Mouse (Mus musculus) T-helper 2 cell (primary cell): ENCODE data around the gene Gde1.

Experiments used
- in situ Hi-C: fragments of 300-600 bp; cut with MboI, MseI; formaldehyde crosslinking; loops from one replicate; pipeline ENCODE4 v1.15.1; 2025; ENCODE audit warnings: high pct_unique_total_duplicates

The Gde1 gene

GRCm38 (mm10) chr7:118705101-118705961 lies at the start of gene Gde1:
TSS of gene Gde1 (minus strand) at chr7:118705778.
- in situ Hi-C loops, result loop anchor here (10.0 kb wide), 1 partner anchor 581 kb away; the partner anchor contains the start of gene Arl6ip1

GRCm38 (mm10) chr7:118751625-118752024 lies 46.0 kb upstream of the Gde1 start:
- in situ Hi-C loops, result loop anchor here (25.0 kb wide), 1 partner anchor 761 kb away; the partner anchor contains the start of genes Acsm5 and Pdilt

DNA sequence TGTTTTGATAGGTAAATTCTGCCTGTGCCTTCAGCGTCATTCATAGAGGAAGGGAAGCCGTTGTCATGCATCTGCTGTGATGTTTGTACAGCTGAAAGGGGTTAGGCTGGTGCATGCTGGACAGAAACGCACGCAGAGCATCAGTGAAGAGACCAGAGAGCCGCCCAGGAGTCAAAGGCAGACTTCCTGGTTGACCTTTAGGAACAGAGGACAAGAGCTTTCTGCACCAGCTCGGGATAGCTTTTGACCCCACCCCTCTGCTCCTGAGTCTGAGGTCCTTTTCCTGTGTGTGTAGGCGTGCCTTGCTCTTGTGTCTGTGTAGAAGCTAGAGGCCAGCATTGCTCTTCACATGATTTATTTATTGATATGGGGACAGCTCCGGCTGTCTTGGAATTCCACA lies 44.1 kb upstream of the Gde1 start:
- in situ Hi-C loops, result loop anchor here (25.0 kb wide), 3 partner anchors 763 to 1888 kb away; partner anchors contain the start of genes Acsm5, Pdilt, Thumpd1 and Uqcrc2

DNA sequence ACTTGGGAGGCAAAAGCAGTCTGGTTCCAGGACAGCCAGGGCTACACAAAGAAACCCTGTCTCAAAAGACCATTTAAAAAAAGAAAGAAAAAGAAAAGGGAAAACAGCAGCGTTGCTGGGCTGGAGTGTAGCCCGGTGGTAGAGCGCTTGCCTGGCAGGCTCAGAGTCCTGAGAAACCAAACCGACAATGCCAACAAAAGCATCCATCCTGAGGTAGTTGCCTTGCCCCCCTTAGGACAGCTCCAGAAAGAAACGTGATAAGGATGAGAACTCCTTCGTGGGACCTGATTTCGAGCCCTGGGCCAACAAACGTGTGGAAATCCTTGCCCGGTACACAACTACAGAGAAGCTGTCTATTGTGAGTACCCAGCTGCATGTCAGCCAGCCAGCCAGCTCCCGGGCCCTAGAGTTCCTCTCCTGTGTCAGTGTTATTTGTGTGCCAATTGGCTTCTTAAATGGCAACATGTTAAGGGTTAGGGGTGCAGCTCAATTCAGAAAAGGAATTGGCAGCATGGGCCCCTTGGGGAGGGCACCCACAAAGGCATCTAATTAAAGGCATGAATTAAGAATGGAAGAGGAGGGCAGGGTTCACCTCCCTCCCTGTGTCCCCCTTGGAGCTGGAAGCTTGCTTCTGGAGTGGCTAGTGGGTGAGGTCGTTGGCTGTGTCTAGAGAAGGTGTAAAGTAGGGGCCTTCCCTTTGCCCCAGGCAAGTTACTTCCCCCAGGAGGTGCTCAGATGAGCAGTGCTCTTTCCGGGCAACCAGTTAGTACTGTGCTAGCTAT lies 42.5 kb upstream of the Gde1 start:
- in situ Hi-C loops, result loop anchor here (25.0 kb wide), 2 partner anchors 964 to 1889 kb away; partner anchors contain the start of genes Thumpd1 and Uqcrc2

- in situ Hi-C loops, result loop anchor here (25.0 kb wide), 2 partner anchors 968 to 1893 kb away; partner anchors contain the start of genes Thumpd1 and Uqcrc2
Observed at GRCm38 (mm10) chr7:118744766-118745165, 39.2 kb upstream of the Gde1 start.

- in situ Hi-C loops, result loop anchor here (25.0 kb wide), 2 partner anchors 970 to 1895 kb away; partner anchors contain the start of genes Thumpd1 and Uqcrc2
Observed at GRCm38 (mm10) chr7:118742278-118742677, 36.7 kb upstream of the Gde1 start.

DNA sequence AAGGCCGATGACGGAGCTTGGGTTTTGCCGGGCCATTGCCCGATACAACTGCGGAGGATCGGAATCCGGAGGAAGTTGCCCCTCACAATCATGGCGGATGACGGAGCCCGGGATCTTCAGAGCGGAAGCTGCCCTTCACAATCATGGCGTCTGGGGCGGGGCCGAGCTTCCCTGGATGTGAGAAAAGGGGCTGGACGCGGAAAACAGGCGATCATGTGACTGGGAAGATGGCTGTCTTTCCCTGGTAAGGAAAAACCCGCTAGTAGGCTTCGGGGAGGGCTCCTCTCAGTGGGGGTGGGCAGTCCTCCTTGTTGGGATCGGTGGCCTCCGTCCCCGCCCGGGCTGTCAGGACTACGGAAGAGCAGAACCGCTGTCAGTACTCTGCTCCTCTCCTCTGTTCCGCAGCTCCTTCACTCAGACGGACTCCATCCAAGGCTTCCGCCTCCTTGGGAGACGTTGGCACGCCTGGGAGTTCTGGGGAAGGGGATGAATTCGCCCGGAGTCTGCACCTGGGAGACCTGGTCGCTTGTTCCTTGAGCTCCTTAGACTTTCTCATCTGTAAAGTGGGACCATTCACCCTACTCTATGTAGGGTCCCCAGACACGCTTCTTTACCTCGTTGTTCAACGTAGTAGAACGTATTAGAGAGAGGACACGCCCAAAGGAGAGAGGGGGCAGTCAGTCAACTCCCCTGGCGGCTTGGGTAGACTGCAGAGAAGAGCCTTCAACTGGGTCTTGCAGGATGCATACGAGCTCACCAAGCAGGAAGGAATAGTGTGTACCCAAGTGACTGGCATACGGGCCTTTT lies 35.2 kb upstream of the Gde1 start:
- in situ Hi-C loops, result loop anchor here (25.0 kb wide), 2 partner anchors 972 to 1897 kb away; partner anchors contain the start of genes Thumpd1 and Uqcrc2

DNA sequence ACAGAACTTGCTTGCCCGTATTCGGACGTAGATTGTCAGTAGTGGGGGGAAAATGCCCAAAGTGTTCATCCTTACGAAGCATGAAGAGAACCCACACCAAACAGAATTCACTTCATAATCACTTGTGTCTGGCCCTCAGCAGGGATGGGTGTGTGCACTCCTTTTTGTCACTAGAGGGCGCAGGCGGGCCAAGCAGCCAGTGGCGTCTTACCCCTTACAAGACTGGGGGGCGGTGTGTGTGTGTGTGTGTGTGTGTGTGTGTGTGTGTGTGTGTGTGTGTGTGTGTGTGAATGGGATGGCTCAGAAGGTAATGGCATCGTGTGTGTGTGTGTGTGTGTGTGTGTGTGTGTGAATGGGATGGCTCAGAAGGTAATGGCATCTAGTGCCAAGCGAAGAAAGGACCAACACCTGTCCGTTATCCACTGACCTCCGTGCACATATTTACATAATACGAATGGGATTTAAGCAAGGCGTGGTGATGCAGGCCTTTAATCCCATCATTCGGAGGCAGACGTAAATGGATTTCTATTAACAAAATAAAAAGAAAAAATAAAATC lies 34.5 kb upstream of the Gde1 start, which contains the start of gene Vps35l:
Vps35l (plus strand) TSS at position 252 of the 557 bp plus-strand sequence.
- in situ Hi-C loops, result loop anchor here (25.0 kb wide), 2 partner anchors 972 to 1897 kb away; partner anchors contain the start of genes Thumpd1 and Uqcrc2

GRCm38 (mm10) chr7:118738730-118739129 lies 33.2 kb upstream of the Gde1 start:
- in situ Hi-C loops, result loop anchor here (25.0 kb wide), 2 partner anchors 974 to 1899 kb away; partner anchors contain the start of genes Thumpd1 and Uqcrc2

DNA sequence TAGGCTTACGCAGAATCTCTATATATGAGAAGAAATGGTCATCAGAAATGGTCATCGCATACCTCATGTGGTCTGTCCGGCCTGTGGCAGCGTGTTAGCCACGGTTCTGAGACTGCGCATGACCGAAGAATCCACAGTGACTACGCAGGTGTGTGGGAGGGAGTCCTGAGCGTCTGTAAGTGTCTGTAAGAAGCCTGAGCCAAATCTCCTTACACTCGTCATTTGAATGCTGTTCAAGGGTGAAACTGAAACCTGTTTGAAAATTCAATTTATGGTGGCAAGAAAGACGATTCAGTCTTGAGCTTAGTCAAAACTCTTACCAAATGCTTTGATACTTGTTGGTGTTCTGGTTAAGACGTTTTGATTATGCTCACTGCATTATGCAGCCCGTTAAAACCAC lies 27.6 kb upstream of the Gde1 start:
- in situ Hi-C loops, result loop anchor here (25.0 kb wide), 2 partner anchors 979 to 1904 kb away; partner anchors contain the start of genes Thumpd1 and Uqcrc2

DNA sequence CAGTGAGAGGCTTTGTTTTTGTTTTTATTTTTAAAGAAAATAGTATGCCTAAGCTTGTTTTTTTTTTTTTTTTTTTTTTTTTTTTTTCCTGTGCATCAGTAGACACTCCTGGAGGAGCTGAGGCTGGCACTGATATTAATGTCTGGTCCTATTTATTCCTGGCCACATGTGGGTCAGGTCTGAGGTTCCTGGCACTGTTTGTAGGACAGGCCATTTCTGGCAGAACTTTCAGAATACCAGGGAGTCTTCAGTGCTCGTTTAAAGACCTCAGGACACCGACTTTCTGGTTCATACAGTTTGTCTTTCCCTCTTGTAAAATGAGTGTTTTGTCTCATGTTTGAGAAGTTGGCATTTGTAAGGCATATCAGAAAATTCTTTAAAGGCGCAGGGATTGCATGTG lies 26.2 kb upstream of the Gde1 start:
- in situ Hi-C loops, result loop anchor here (25.0 kb wide), 2 partner anchors 981 to 1906 kb away; partner anchors contain the start of genes Thumpd1 and Uqcrc2

GRCm38 (mm10) chr7:118728846-118729587 lies 23.4 kb upstream of the Gde1 start:
- in situ Hi-C loops, result loop anchor here (10.0 to 25.0 kb wide), 3 partner anchors 983 to 1908 kb away; partner anchors contain the start of genes Thumpd1 and Uqcrc2

- in situ Hi-C loops, result loop anchor here (10.0 to 25.0 kb wide), 3 partner anchors 987 to 1912 kb away; partner anchors contain the start of genes Thumpd1 and Uqcrc2
Observed at GRCm38 (mm10) chr7:118725459-118725858, 19.9 kb upstream of the Gde1 start.

DNA sequence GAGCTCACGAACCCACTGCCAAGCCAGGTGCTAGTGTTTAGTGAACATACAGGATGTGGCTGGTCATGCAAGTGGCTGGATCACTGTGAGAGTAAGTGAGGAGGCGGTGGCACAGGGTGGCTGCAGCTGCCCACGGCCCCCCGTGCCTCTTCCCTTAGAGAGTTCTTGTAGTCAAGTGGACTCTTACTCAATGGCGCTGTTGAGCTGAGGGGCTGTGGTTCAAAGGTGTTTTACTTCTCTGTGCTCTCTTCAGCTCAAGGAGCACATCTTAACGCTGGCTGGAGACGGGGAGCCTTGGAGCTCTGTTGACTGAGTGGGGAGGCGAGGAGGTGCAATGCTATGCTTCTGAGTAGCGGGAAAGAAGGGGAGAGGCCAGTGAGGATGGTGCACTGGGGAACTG lies 18.3 kb upstream of the Gde1 start:
- in situ Hi-C loops, result loop anchor here (10.0 kb wide), 1 partner anchor 1161 kb away; no protein-coding TSS in a partner anchor

DNA sequence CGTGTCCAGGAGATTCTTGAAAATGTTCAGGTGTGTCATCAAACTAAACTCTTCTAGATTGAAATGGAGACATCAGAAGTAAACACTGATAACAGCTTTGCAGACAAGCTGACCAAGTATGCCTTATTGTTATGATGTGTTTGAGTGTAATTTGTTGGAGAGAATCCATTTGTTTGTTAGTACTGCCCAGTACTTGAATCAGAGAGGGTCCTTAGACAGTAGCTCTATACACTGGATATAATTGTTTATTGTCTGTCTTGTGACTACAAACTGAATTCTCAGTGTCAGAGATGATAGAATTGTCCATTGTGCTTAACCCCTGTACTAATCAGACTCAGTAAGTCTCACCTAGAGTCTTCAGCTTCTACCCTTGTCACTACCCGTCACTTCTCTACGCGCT lies 12.5 kb upstream of the Gde1 start:
- in situ Hi-C loops, result no loop called here

DNA sequence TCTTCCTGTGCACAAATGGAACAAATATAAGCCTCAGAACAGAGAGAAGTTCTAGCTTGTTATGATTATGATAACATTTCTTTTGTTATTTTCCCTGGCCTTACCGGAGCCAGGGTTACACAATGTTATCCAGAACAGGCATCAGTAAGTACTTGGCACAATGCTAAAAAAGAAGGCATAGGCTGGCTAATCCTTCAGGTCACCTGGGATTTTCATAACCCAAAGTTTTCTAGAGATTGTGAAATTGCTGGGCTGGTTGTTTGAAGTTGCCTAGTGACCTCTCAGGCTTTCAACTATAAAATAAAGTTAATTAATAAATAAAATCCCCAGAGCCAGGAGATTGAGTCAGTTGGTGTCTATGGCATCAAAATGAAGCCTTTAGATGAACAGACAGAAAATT lies 9.3 kb upstream of the Gde1 start:
- in situ Hi-C loops, result no loop called here

- in situ Hi-C loops, result no loop called here
Observed at GRCm38 (mm10) chr7:118712228-118713173, 6.9 kb upstream of the Gde1 start, which contains the start of gene Ccp110. TSS of gene Ccp110 (plus strand) at chr7:118712552.

GRCm38 (mm10) chr7:118710776-118711175 lies 5.2 kb upstream of the Gde1 start:
- in situ Hi-C loops, result no loop called here
